Mouse (Mus musculus): ENCODE measurements around the gene Gabrd.

Gene Gabrd

GRCm38 (mm10) chr4:155343415-155344298, 54.3 kb downstream of the Gabrd start:
- DNase-seq = no peak

- no peak for DNase-seq
These were observed 61.4 kb downstream of the Gabrd start for GRCm38 (mm10) chr4:155336284-155337050.
